Mouse (Mus musculus): ENCODE data around the gene Ogfod2. TPM values are rescaled to one million over a fixed set of nuclear protein-coding genes. Genes with fewer than 3 reads are reported as not detected.

The Ogfod2 gene
- polyA plus RNA-seq, 1 experiment = 38.1 TPM

GRCm38 (mm10) chr5:124159453-124159852, 47.4 kb downstream of the Ogfod2 start:
- TF ChIP-seq POLR2A (IDR thresholded peaks at IDR 0.05; ENCODE audit: borderline replicate concordance, extremely low read depth, insufficient read depth, insufficient read length, poor library complexity, severe bottlenecking) (no peak), CTCF (IDR thresholded peaks at IDR 0.05; ENCODE audit: borderline replicate concordance, extremely low read depth, insufficient read depth, insufficient read length) (no peak)
- no peak for DNase-seq (ENCODE audit: low read depth)

DNA sequence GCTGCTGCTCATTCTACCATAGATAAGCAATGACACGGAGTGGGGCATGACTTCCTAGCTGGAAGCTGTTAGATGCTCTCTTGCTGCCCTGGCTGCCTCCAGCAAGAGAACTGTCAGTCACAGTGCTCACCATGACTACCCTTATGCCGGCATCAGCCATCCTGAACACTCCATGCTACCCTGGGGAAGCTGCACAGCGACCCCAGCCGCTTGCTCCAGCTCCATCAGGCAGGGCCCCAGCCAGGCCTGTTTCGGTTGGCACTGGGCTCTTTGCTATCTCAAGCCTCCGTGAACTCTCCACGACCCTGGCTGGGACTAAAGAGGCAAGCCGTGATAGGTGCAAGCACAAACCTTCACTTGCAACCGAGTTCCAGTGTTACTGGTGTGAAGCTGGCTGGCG, 49.7 kb downstream of the Ogfod2 start:
- peak; percentile 63 for DNase-seq (ENCODE audit: low read depth)
- no peak for TF ChIP-seq CTCF (IDR thresholded peaks at IDR 0.05; ENCODE audit: borderline replicate concordance, extremely low read depth, insufficient read depth, insufficient read length)
- no peak for TF ChIP-seq POLR2A (IDR thresholded peaks at IDR 0.05; ENCODE audit: borderline replicate concordance, extremely low read depth, insufficient read depth, insufficient read length, poor library complexity, severe bottlenecking)

DNA sequence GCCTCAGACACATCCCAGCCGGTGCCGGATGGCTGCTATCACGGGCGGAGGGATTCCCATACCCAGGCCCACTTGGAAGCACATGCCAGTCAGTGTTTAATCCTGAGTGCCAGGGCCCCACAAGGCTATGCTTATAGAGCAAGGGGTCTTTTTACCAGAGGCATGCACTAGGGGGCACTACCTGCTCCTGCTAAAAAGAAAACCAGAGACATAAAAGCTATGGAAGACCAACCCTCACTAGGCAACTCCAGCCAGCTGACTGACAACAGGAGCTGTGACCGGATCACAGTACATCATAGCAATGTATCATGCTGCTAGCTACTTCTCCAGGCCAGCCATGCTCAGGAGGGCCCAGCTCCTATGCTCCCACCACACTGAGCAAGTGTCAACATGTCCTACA, 50.5 kb downstream of the Ogfod2 start:
- TF ChIP-seq CTCF (IDR thresholded peaks at IDR 0.05; ENCODE audit: borderline replicate concordance, extremely low read depth, insufficient read depth, insufficient read length) (peak; percentile 73; the same call in 1 of the 2 replicates), POLR2A (IDR thresholded peaks at IDR 0.05; ENCODE audit: borderline replicate concordance, extremely low read depth, insufficient read depth, insufficient read length, poor library complexity, severe bottlenecking) (no peak)
- peak; percentile 90 for DNase-seq (ENCODE audit: low read depth)

DNA sequence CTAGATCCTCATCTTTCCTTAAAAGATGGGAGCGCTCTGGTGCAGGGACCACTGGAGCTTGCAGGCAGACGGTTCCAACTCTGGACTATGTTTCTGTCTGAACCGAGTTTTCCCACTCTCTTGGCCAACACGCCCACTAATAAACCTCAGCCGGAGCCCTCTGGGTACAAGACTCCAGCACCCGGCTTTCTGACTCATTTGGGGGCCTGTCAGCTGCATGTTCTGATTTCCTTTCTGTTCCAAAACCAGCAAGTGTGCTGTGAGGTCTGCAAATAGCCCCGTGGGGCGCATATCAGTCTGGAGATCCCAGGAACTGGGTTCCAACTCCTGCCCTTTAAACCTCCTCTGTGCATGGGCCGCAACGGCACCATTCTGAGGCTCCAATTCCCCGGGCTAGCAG, 51.3 kb downstream of the Ogfod2 start:
- TF ChIP-seq CTCF (IDR thresholded peaks at IDR 0.05; ENCODE audit: borderline replicate concordance, extremely low read depth, insufficient read depth, insufficient read length) = no peak
- no peak for TF ChIP-seq POLR2A (IDR thresholded peaks at IDR 0.05; ENCODE audit: borderline replicate concordance, extremely low read depth, insufficient read depth, insufficient read length, poor library complexity, severe bottlenecking)
- DNase-seq (ENCODE audit: low read depth) = no peak

Other genes with a start within 250 kb of the Ogfod2 start
- 0.07 and 0.30 TPM in 2 replicates for gene Hcar2, start 246.8 kb upstream of the Ogfod2 start, polyA plus RNA-seq (2012; rRNA removed)
- 0.23 and 0.48 TPM in 2 replicates for gene Hcar1, start 232.3 kb upstream of the Ogfod2 start, polyA plus RNA-seq (2012; rRNA removed)
- 27.8 and 37.4 TPM in 2 replicates for gene Denr, start 205.1 kb upstream of the Ogfod2 start, polyA plus RNA-seq (2012; rRNA removed)
- 1.4 and 2.3 TPM in 2 replicates for gene Gm43518, start 184.9 kb upstream of the Ogfod2 start, polyA plus RNA-seq (2012; rRNA removed)
- 6.8 and 7.1 TPM in 2 replicates for gene Ccdc62, start 181.6 kb upstream of the Ogfod2 start, polyA plus RNA-seq (2012; rRNA removed)
- 17.7 and 23.9 TPM in 2 replicates for gene Hip1r, start 138.7 kb upstream of the Ogfod2 start, polyA plus RNA-seq (2012; rRNA removed)
- 79.9 and 107 TPM in 2 replicates for gene Vps37b, start 80.0 kb upstream of the Ogfod2 start, polyA plus RNA-seq (2012; rRNA removed)
- gene Abcb9, start 16.5 kb upstream of the Ogfod2 start, polyA plus RNA-seq (2012; rRNA removed) = 6.5 and 9.6 TPM in 2 replicates
- 64.5 and 67.8 TPM in 2 replicates for gene Arl6ip4, start 3.8 kb downstream of the Ogfod2 start, polyA plus RNA-seq (2012; rRNA removed)
- gene Pitpnm2, start 137.5 kb downstream of the Ogfod2 start, polyA plus RNA-seq (2012; rRNA removed) = 51.9 and 61.2 TPM in 2 replicates
- gene Mphosph9, start 215.7 kb downstream of the Ogfod2 start, polyA plus RNA-seq (2012; rRNA removed) = 18.3 and 19.4 TPM in 2 replicates
- gene 2810006K23Rik, start 215.8 kb downstream of the Ogfod2 start, polyA plus RNA-seq (2012; rRNA removed) = 10.8 and 13.3 TPM in 2 replicates

All from brain, embryonic 14.5 days (tissue).